Mouse (Mus musculus) hindbrain, postnatal 0 days (tissue): ENCODE measurements around the gene 9530068E07Rik. TPM values are rescaled to one million over a fixed set of nuclear protein-coding genes. Genes with fewer than 3 reads are reported as not detected.

Experiments used
- ATAC-seq: fragments of 200-750 bp; cut with Nextera tagmentation; 2 replicates; pipeline ENCODE4 v1.8.0; 2017; ENCODE audit warnings: mild to moderate bottlenecking, moderate TSS enrichment, moderate library complexity
- DNase-seq: peaks from one replicate; pipeline ENCODE4 v3.0.0-alpha.2; 2015; ENCODE audit warnings: low spot score
- H3K27ac ChIP-seq: fragments of 300-500 bp; sonication (generic); 2 replicates; pipeline ENCODE4 v1.5.1; 2014; ENCODE audit warnings: mild to moderate bottlenecking
- H3K27me3 ChIP-seq: fragments of 300-500 bp; sonication (generic); 2 replicates; pipeline ENCODE4 v1.6.1; 2014; ENCODE audit warnings: low read length, mixed read lengths; ENCODE audit not compliant: insufficient read depth
- H3K36me3 ChIP-seq: fragments of 300-500 bp; sonication (generic); 2 replicates; pipeline ENCODE4 v1.6.1; 2014; ENCODE audit warnings: low read length, mixed read lengths; ENCODE audit not compliant: insufficient read depth
- H3K4me1 ChIP-seq: fragments of 300-500 bp; sonication (generic); 2 replicates; pipeline ENCODE4 v1.6.1; 2014; ENCODE audit warnings: antibody characterized with exemption, low read length, mixed read lengths; ENCODE audit not compliant: insufficient read depth
- H3K4me2 ChIP-seq: fragments of 300-500 bp; sonication (generic); 2 replicates; pipeline ENCODE4 v1.6.1; 2014; ENCODE audit warnings: low read depth, mild to moderate bottlenecking, low read length, moderate library complexity, mixed read lengths
- H3K4me3 ChIP-seq: fragments of 300-500 bp; sonication (generic); 2 replicates; pipeline ENCODE4 v1.5.1; 2014; ENCODE audit warnings: low read length
- H3K9ac ChIP-seq: fragments of 300-500 bp; sonication (generic); replicated peaks from 2 replicates; pipeline ENCODE4 v1.6.1; 2014; ENCODE audit warnings: mild to moderate bottlenecking, low read length, moderate library complexity, mixed read lengths
- H3K9me3 ChIP-seq: fragments of 300-500 bp; sonication (generic); 2 replicates; pipeline ENCODE4 v1.6.1; 2016; ENCODE audit warnings: low read length, mixed read lengths
- CTCF ChIP-seq: IDR thresholded peaks from 2 replicates; pipeline ENCODE4 v1.5.1; 2016; ENCODE audit warnings: antibody characterized with exemption, control low read depth, low read depth
- WGBS: fragments of 180-500 bp; shearing (Covaris S2); extraction: QIAGEN DNeasy Blood & Tissue Kit; methylation state at CpG from one replicate; pipeline ENCODE4 v1.1.7; 2014; 5-methylcytosine and 5-hydroxymethylcytosine counted together
- polyA plus RNA-seq: library from polyadenylated mRNA; unstranded; fragments of >200 nt; fragmentation: Nextera tagmentation; extraction: Ambion mirVana; gene quantifications from 2 replicates; pipeline ENCODE4 v1.2.1, GENCODE M21; 2015
- total RNA-seq: library from RNA; depleted of rRNA; stranded (reverse); fragments of >200 nt; gene quantifications from 2 replicates; pipeline ENCODE4 v1.2.3, GENCODE M21; 2014

Gene 9530068E07Rik
- total and polyA plus RNA-seq, 2 experiments from 2014 or later: 125 to 131 TPM

DNA sequence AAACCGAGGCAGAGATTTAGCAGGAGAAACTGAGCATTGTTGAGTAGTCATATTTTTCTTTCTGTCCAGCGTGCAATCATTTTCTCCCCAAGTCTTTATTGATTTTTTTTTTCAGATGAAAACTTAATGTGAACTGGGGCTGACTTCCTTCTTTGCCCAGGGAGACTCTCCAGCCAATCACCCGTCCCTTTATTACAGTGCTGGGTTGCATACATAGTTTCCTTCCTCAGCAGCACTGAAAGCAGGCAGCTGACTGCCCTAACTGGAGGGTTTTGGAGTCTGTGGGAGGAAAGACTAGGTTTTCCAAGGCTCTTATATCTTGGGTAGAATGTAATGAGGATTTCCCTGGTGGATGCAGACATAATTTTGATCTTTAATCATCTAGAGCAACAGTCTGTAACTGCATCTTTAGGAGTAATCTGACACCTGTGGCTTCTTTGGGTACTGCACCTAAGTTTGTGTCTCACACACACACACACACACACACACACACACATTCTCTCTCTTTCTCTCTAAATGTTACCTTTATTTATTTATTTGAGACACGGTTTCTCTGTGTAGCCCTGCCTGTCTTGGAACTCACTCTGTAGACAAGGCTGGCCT, 1.3 kb downstream of the 9530068E07Rik start:
- H3K27me3 ChIP-seq: no peaks in the 10 kb centered on the region
- WGBS: 94% methylated on average over 4 of the region's 4 CpGs
- ATAC-seq: no peak
- H3K9me3 ChIP-seq: no peaks in the 10 kb centered on the region
- H3K4me3 ChIP-seq: peak overlapping the region; percentile 98
- H3K36me3 ChIP-seq: no peaks in the 10 kb centered on the region
- H3K4me1 ChIP-seq: 0 out of 2 replicates have a peak, but pooled peaks cover 6% of the 10 kb centered on the region
- peak; percentile 40 for DNase-seq
- H3K9ac ChIP-seq: peak overlapping the region; percentile 94; the same call in 1 of the 2 replicates
- H3K4me2 ChIP-seq: peak overlapping the region; percentile 78
- 0 out of 2 replicates have a peak overlapping the region, but pooled peaks have one; percentile 94 for H3K27ac ChIP-seq
- TF ChIP-seq CTCF: peak; percentile 50

- no peaks in the 10 kb centered on the region for H3K27me3 ChIP-seq
- no peaks in the 10 kb centered on the region for H3K9me3 ChIP-seq
- no peak for ATAC-seq
- H3K27ac ChIP-seq: no peak overlapping the region
- no peak overlapping the region for H3K4me2 ChIP-seq
- peaks cover 24% of the 10 kb centered on the region; the same call in 1 of the 2 replicates for H3K36me3 ChIP-seq
- H3K4me1 ChIP-seq: 0 out of 2 replicates have a peak, but pooled peaks cover 6% of the 10 kb centered on the region
- no peak for DNase-seq
- TF ChIP-seq CTCF: no peak
- H3K9ac ChIP-seq: no peak overlapping the region
- H3K4me3 ChIP-seq: no peak overlapping the region
- 61% methylated on average over 2 of the region's 2 CpGs for WGBS
Measured at GRCm38 (mm10) chr11:52401476-52401875, 5.2 kb downstream of the 9530068E07Rik start.

GRCm38 (mm10) chr11:52402566-52402965, 6.3 kb downstream of the 9530068E07Rik start:
- H3K4me3 ChIP-seq: no peak overlapping the region
- peaks cover 35% of the 10 kb centered on the region for H3K36me3 ChIP-seq
- ATAC-seq (no peak), DNase-seq (no peak)
- H3K9me3 ChIP-seq: no peaks in the 10 kb centered on the region
- WGBS: 86% methylated on average over 1 of the region's 1 CpGs
- no peak for TF ChIP-seq CTCF
- H3K9ac ChIP-seq: no peak overlapping the region
- no peak overlapping the region for H3K4me2 ChIP-seq
- H3K4me1 ChIP-seq: no peaks in the 10 kb centered on the region
- no peaks in the 10 kb centered on the region for H3K27me3 ChIP-seq
- H3K27ac ChIP-seq: no peak overlapping the region

- no peaks in the 10 kb centered on the region for H3K27me3 ChIP-seq
- peaks cover 48% of the 10 kb centered on the region for H3K36me3 ChIP-seq
- no peak overlapping the region for H3K4me2 ChIP-seq
- no peak for ATAC-seq
- no peaks in the 10 kb centered on the region for H3K4me1 ChIP-seq
- H3K27ac ChIP-seq: no peak overlapping the region
- DNase-seq: no peak
- TF ChIP-seq CTCF: no peak
- 92% methylated on average over 5 of the region's 5 CpGs for WGBS
- H3K9me3 ChIP-seq: no peaks in the 10 kb centered on the region
- no peak overlapping the region for H3K4me3 ChIP-seq
- no peak overlapping the region for H3K9ac ChIP-seq
Measured at GRCm38 (mm10) chr11:52404209-52404608, 8.0 kb downstream of the 9530068E07Rik start.

DNA sequence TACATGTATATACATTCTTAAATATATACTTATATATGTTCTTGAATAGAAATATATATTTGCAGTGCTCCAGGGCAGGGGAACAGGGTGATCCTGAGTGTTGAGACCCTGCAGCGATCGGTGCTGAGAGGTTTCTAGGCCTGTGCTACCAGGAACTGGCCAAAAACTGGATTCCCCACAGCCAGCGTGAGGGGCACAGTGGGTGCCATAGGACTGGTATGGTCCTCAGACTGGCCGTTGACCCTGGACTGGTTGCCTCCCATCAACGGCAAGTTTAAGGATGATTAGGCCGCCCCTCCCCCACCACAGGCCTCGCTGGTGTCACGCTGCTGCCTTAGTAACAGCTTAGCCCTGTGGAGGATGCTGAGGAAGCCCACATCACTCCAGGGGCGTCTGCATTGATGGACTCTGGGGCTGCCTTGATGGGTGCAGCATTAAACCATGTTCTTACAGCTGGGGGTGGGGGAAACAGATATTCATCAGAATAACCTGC, 9.0 kb downstream of the 9530068E07Rik start:
- Histone ChIP-seq H3K36me3 (peaks cover 48% of the 10 kb centered on the region), H3K27me3 (no peaks in the 10 kb centered on the region), H3K27ac (no peak overlapping the region), H3K4me1 (no peaks in the 10 kb centered on the region), H3K9ac (no peak overlapping the region), H3K4me3 (no peak overlapping the region), H3K9me3 (no peaks in the 10 kb centered on the region), H3K4me2 (no peak overlapping the region)
- DNase-seq (no peak), ATAC-seq (no peak)
- WGBS: 68% methylated on average over 9 of the region's 9 CpGs
- TF ChIP-seq CTCF: no peak

- TF ChIP-seq CTCF: no peak
- Histone ChIP-seq H3K9me3 (no peaks in the 10 kb centered on the region), H3K4me3 (no peak overlapping the region), H3K36me3 (peaks cover 36% of the 10 kb centered on the region), H3K4me2 (no peak overlapping the region), H3K27ac (no peak overlapping the region), H3K9ac (no peak overlapping the region), H3K27me3 (no peaks in the 10 kb centered on the region), H3K4me1 (no peaks in the 10 kb centered on the region)
- DNase-seq: no peak
- ATAC-seq: no peak
- WGBS: 80% methylated on average over 5 of the region's 5 CpGs
Measured at GRCm38 (mm10) chr11:52409316-52409715, 13.1 kb downstream of the 9530068E07Rik start.

DNA sequence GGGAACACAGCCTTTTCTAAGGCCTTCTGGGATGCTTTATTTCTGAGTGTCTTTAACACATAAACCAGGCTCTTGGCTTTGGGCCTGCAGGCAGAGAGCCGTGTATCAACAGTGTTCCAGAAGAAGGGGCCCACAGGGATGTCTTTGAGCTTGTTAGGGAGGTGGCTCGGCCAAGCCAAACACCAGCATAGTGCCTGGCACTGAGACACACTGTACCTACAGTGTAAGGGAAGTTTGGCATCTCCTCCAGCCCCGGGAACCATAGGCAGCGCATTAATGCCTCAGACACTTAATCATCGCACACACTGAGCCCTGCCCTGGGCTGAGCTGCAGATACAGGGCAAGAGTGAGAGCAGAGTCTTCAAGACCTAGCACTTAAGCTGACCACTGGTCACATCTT, 22.1 kb downstream of the 9530068E07Rik start:
- H3K4me1 ChIP-seq: no peaks in the 10 kb centered on the region
- no peaks in the 10 kb centered on the region for H3K27me3 ChIP-seq
- 48% methylated on average over 5 of the region's 5 CpGs for WGBS
- no peaks in the 10 kb centered on the region for H3K36me3 ChIP-seq
- H3K9me3 ChIP-seq: no peaks in the 10 kb centered on the region
- no peak overlapping the region for H3K27ac ChIP-seq
- H3K4me2 ChIP-seq: no peak overlapping the region
- no peak for ATAC-seq
- TF ChIP-seq CTCF: no peak
- no peak overlapping the region for H3K9ac ChIP-seq
- DNase-seq: no peak
- no peak overlapping the region for H3K4me3 ChIP-seq
